Mouse (Mus musculus) left cerebral cortex, postnatal 10 days (tissue): ENCODE results near the gene Vgll4. TPM values are rescaled to one million over a fixed set of nuclear protein-coding genes. Genes with fewer than 3 reads are reported as not detected.

Experiments used
- DNase-seq, 2 experiments: peaks; one replicate each; pipeline ENCODE4 v3.0.0; 2021 to 2022; ENCODE audit warnings: low spot score in 2 of 2, mixed read lengths in 1 of 2; ENCODE audit errors: extremely low spot score in 1 of 2
- intact Hi-C: fragments of 180-260 bp; cut with DNase I; formaldehyde crosslinking; loops from one replicate; pipeline ENCODE4 v1.15.1; 2025
- total RNA-seq, 2 experiments: library from RNA; stranded (reverse); gene quantifications; 2 replicates each; pipeline ENCODE4 v1.2.3; 2021

The Vgll4 gene
- total RNA-seq, 2 experiments from 2014 or later: 42.7 to 51.8 TPM

DNA sequence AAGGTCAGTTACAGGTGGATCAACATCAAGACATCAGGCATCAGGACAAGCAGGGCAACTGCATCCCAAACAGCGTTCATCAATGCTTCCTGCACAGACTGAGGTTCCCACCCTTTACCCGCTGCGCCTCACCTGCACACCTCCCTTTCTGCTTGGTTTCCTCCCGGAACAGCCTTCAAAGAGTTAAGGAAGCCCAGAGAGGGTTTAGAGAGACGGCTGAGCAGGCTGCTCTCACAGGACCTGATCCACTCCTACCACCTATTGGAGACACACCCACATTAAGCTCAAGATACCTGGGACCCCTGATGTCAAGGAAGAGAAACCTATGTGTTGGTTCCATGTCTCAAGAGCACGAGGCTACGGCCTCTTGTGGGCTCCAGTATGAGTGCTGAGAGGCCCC lies 60.0 kb downstream of the Vgll4 start:
- no peak for DNase-seq
- intact Hi-C loops: no loop called here

DNA sequence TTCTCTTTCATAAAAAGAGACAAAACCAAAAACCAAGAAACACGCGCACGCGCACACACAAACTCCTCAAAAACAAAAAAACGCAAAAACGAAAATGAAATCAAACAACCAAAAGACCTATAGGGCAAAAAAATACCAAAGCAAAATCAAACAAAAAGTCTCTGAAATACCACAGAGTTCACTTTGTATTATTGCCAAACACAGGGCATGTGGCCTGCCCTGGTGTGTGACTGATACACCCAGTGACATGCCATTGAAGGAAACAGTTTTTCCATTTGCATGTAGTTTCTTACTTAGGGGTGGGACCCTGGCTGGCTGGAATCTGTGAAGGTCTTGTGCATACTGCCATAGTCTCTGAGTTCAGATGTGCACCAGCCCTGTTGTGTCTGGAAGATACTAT lies 62.3 kb downstream of the Vgll4 start:
- DNase-seq: no peak
- intact Hi-C loops: no loop called here

DNA sequence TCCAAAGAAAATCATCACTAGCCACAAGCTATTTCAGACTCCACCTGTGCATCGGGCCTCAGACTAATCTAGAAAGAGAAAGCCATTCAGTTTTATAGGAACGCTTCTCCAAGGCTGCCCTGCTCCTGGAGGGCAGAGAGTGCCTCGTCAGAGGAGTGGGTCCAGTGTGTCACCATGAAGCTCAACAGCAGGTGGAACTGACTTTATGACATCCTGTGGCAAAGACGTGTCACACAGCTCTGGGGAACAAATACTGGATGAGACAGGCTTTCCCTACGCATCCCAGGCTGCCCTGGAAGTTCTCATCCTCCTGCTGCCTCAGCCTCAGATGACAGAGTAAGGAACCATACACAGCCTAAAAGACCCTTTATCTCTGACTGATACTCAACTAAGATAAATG lies 63.6 kb downstream of the Vgll4 start:
- DNase-seq: no peak
- intact Hi-C loops: no loop called here

DNA sequence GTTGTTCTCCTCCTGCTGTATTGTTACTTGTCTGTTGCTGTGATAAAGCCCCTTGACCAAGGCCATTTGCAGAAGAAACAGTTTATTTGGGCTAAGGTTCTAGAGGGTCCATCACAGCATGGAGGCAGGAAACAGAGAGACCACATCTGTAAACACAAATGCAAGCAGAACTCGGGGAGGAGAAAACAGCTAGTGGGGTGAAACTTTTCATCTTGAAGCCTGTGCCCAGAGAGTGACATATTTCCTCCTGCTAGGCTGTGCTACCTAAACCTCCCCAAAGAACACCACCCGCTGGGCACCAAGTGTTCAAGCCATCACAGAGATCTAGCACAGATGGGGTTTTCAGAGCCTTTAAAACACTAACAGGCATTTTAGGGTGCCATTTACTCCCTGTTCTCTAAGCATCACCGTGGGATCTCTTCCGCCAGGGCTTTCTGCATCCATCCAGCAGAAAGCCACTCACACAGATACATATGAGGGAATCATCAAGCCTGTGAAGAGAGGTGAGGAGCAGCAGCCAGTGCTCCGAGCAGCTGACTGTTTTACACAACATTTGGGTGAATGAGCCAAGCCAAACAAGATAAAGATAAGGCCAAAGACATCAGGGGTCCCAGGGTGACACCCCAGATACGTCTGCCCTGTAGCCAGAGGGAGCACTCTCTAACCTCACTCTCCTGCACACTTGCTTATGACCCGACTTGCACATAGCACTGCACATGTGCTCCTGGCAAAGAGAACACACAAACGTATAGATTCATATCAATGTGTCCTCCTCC lies 64.4 kb downstream of the Vgll4 start:
- DNase-seq: no peak
- intact Hi-C loops: no loop called here

DNA sequence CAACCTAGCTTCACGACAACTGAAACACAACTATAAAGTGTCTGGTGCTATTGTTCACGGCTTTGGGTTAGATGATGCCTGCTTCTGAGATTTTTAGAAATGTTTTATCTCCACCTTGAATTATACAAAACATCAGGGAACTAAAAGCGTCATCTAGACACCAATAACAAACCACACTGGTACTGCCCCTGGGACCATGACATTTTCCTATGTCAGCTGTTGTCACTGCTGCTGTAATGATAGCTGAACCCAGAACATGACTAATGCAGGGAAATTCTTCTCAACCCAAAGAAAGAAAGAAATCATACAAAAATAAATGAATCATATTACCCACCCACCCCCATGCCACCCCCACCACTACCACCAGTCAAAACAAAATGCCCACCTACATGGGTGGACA lies 65.0 kb downstream of the Vgll4 start:
- intact Hi-C loops: no loop called here
- no peak for DNase-seq

DNA sequence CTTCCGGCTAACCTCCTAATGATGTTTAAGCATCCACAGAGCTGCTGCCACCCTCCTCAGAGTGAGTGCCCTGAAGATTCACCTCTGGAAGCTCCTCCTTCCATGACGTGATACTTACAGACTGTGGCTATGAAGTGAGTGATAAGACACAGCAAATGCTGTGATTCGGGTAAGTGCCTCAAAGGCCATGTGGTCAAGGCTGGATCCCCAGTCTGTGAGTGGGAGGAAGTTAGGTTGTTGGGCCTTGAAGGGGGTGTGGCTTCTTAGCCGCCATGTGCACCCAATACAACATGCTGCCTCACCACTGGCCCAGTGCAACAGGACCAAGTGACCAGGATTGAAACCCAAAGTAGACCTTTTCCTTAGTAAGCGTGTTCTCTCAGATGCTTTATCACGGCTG lies 65.6 kb downstream of the Vgll4 start:
- DNase-seq: no peak
- intact Hi-C loops: no loop called here

DNA sequence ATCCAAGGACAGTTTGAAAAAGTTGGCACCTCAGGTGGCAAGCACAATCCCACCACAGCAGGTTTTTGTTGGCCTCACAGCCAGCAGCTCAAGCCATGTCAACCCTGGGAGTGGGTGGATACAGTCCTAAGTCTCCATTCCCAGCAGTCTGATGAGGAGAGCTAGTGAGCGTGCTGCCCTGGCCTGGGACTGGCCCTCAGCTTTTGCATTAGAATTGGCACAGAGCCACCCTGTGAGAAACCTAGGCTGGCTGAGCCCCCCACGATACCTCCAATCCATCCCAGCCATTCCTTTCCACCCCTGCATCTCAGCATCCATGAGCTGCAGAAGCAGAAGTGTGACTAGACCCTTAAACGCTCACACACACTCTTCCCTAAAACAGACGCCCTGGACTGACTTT lies 67.9 kb downstream of the Vgll4 start:
- no peak for DNase-seq
- intact Hi-C loops: no loop called here

DNA sequence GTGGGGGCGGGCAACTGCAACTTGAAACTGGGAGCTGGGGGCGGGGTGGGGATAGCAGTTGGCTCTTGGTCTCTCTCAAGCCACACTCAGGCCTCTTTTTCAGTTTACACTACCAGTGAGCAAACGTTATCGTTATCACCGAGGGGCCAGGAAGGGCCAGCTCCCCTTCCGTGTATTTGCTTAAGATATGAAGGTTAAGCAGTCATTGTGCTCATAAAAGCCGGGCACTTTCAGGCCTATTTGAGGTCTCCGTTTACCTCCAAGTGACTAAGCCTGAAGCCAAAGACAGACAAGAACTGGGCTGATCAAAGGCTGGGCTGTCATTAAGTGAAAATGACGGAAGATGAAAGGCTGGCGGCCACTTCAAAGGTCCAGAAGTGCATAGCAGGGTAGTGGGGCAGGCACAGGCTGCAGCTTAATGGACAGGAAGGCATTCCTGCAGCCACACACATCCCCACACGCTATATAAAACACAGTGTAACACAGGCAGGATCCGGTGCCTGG lies 68.4 kb downstream of the Vgll4 start:
- intact Hi-C loops: no loop called here

DNA sequence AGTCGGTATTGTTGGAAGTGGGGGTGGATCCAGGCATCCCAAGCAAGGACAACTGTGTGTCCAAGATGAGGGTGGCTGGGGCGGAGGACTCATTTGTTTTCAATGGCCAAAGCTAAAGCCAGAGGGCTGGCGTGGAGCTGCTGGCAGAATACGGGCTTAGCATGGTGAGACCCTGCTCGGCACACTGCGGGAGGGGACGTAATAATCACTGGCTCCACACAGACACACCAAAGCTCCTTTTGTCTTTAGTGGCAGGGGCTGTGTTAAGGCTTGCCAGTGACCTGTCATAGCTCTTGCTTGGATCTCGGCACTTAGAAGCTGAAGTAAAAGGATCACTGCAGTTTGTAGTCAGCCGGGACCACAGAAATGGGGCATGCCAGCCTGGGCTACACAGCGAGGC lies 69.6 kb downstream of the Vgll4 start:
- no peak for DNase-seq
- intact Hi-C loops: no loop called here

More for the DNA sequence above, 68.4 kb downstream of the Vgll4 start:
- DNase-seq: peak in 1 of 2 experiments; percentile 77

DNA sequence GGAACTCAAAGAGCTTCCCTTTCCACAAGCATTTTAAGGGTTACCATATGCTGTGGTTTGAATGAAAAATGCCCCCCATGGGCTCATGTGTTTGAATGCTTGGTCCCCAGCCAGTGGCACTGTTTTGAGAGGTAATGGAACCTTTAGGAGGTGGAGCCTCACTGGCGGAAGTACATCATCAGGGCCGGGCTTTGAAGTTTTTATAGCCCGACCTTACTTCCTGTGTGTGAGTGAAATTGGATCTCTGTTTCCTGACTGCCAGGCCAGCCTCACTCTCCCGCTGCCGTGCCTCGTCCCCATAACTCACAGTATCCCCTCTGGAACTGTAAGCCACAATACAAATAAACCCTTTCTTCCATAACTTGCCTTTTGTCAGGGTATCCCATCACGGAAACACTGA lies 70.1 kb downstream of the Vgll4 start:
- intact Hi-C loops: no loop called here
- peak in 1 of 2 experiments; percentile 57 for DNase-seq

DNA sequence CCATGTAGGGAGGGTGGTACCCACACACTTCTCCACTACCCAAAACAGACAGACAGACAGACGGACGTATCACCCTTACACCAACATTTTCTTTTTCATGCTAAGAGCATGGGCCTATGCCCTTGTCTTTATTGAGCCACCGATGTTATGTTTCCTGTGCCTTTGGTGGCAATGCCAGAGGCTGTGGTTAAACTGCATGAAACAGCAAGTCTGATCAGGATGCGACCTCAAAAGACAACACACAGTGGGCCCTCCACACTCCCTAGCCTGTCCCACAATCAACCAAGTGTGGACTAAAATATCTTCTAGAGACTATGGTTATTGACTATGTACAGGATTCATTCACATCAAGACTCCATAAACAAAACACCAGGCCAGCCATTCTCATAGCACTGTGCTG lies 70.8 kb downstream of the Vgll4 start:
- intact Hi-C loops: no loop called here
- DNase-seq: no peak

DNA sequence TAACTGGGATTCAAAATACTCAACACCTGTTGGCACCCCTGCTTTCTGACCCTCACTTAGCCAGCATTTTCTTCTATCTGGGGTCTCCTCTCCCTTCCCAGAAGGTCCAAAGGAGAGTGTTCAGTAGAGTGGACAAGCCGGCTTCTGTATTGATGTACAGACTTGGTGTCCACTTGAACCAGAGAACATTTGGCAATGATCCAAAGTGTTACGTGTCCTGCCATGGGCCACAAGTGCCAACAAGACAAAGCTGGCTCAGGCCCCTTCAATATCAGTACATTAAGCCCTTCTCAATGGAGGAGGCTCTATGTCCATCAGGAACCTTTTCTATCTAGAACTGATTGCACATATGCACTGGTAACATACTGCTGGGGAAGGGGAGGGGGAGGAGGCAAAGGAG lies 73.5 kb downstream of the Vgll4 start:
- no peak for DNase-seq

DNA sequence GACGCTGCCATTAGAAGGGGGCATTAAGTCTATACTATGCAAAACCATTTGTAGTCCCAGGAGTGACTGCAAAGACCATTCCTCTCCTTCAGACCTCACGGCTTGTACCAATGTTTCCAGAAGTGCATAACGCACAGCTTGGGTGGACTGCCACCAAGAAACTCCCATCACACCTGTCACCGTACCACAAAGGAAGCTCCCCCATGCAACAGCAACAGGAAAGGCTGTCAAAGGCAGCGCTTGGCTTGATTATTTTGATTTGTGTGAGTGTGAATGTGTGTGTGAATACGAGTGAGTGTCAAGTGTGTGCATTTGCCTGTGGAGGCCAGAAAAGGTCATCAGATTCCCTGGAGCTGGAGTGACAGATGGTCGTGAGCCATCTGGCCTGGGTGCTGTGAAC lies 74.6 kb downstream of the Vgll4 start:
- intact Hi-C loops: no loop called here
- DNase-seq: no peak

More for the DNA sequence above, 73.5 kb downstream of the Vgll4 start:
- intact Hi-C loops: no loop called here

DNA sequence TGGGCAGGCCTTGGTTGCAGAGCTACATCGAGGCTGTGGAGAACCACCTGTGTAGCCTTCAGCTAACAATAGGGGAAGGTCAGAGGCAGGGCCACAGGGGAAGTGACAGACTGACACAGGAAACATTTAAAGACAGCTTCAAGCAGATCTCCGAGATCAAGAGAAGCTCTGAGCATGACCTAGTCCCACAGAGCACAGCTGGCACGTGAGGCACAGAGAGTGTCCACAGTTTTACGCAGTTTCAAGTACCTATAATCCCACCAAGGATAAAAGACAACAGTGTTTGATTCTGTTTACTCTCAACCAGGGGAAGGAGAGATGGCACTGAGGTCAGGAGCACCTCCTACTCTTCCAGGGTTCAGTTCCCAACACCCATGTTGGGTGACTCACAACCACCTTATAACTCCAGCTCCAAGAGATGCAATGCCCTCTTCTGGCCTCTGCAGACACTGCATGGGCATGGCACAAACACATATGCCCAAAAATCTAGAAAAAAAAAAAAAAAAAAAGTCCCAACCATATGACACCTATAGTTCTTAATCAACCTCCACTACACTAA lies 75.2 kb downstream of the Vgll4 start:
- no peak for DNase-seq
- intact Hi-C loops: no loop called here

DNA sequence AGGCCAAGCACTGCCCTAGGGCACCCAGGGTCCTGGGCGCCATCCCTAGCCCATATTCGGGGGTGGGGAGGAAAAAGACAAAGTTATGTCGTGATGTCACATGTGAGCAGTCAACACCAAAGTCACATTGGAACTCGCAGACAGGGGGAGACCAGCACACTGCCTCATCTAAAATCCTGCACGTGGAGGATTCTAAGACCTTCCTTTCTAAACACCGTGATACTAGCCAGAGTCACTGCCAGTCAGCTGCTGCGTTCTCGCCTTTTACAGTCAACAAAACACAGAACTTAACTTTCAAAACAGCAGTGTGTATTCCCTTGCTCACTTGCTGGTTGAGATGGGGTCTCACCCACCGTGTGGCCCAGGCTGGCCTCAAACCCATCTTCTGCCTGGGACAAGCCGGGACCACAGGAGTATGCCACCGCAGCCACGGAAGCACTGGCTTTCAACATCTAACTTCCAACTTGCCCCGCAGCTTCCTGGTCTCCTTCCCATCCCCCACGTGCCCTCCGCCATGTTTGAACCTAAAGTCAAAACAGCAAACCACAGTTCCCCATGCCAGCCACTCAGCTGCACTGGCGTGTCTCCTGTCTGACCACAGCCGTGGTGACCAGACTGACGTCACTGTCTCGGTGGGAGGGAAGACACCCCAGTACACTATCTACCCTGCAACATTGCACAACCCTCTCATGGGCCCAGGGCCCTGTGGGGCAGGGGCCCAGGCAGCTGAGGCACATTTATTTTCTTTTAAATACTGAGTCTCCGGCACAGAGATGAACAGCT lies 76.2 kb downstream of the Vgll4 start:
- peak; percentile 59 to 80 for DNase-seq
- intact Hi-C loops: no loop called here

DNA sequence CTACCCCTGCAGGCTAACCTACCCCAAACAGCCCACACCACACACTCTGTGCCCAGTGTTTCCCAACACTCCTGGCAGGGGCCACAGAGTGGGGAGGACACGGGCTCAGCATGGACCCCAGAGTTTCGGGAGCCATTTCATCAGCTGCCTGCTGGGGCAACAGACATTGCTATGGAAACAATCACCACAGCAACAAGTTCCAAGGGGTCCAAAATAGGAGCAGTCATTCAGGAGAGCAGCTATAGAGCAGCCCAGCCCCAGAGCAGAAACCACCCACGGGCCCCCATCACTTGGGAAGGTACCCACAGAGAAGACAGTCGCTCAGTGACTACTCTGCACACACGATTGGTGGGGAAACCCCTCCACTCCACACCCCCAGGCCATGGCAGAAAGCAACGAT lies 77.4 kb downstream of the Vgll4 start:
- intact Hi-C loops: no loop called here
- DNase-seq: peak; percentile 72 to 83

DNA sequence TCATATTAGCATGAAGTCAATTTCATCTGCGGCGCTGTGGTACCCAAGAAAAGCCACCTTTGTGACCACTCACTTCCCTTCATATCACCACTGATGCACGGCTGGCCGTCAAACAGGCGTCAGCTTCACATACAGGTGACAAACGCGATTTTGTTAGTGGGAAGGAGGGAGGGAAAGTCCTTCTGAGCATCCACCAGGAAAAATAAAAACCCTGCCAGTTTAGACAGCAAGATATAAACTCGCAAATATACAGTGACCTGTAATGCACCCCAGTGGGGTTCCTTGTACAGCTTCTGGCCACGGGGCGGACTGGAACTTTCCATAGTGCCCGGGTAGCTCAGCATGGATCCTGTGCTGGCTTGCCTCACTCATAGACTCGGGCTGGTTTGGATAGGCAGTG lies 78.0 kb downstream of the Vgll4 start:
- intact Hi-C loops: no loop called here
- DNase-seq: no peak

DNA sequence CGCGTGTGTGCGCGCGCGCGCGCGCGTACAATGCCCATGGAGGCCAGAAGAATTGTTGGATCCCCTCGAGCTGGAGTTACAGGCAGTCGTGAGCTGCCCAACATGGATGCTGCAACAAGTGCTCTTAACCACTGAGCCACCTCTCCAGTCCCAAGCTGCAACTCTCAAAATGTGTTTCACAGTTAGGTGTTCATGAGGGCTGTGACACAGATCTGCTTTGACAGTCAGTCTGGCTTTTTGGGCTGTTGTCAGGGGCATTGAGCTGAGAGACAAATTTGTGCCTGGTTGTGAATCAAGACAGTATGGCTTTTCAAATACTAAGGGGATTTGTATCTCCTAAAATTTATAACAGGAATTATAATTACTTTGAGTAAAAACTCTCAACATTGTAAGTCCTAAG lies 78.5 kb downstream of the Vgll4 start:
- DNase-seq: no peak
- intact Hi-C loops: no loop called here

DNA sequence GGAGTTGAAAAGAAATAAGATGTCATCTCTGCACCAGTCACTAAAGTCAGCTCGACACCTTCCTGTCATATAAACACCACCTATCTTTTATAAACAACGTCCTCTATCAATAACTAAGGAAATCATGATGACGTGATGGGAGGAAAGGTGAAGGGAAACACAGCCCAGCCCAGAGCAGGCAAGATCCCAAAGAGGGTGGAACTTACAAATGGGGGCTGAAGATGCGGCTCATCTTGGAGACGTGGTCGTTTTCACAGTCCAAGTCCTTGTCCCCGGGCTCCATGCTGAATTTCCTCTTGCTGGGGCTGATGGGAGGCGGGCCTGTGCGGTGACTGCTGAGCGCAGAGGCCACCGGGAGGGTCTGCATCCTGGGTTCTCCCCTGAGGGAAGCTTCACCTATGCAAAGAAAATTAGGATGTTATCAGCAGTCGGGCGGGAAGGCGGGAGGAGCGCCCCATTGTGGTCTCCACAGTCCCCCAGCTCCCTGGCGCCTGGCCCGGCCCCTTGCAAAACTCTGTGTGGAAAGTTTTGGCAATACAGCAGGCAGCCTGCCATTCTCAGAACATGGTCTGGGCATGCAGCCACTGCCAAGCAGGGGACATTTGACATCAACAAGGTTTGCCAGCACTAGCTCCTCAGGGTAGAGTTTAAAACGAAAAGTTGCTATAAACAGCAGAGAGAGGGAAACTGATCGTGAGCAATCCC lies 79.2 kb downstream of the Vgll4 start:
- DNase-seq: peak; percentile 81 to 90
- intact Hi-C loops: no loop called here
